Comparison of ENCODE assay signal across 13 mouse cellular contexts in genomic region chr6:86077880-86078279, GRCm38 (mm10). TPM values are rescaled to one million over a fixed set of nuclear protein-coding genes. Genes with fewer than 3 reads are reported as not detected.
A peak's percentile ranks its signal among the peaks of the same experiment; 100 is the strongest.
DNase-seq lines count a peak whose midpoint lies in the region; ATAC-seq and TF ChIP-seq lines count a peak whose summit lies in the region.
"Had no signal": no experiment of that assay in that cellular context is flagged by ENCODE, and none has a peak within 500 bp of the region (broad histone marks: within the 10 kb centered on the region; RNA-seq: fewer than 3 reads in every experiment).

No protein-coding gene starts in this region.

- H3K4me1 ChIP-seq in cortical plate, adult 2 months (ENCODE audit: control insufficient read depth, insufficient read depth, low read length): peaks cover 26% of the 10 kb centered on the region
- H3K4me1 ChIP-seq: lung, embryonic 15.5 days had no signal

- intact Hi-C loops in gastrocnemius, postnatal 36 days (cut with DNase I): no loop called here

- H3K27ac ChIP-seq in layer of hippocampus, adult 2 months: peak overlapping the region; percentile 81
- 0 out of 2 replicates have a peak overlapping the region, but pooled peaks have one; percentile 44 for H3K27ac ChIP-seq in cortical plate, adult 2 months (ENCODE audit: insufficient read depth, low read length)
- H3K27ac ChIP-seq: forebrain, embryonic 12.5 days; lung, embryonic 15.5 days had no signal

- no peak for TF ChIP-seq POLR2A in cortical plate, adult 2 months (IDR thresholded peaks at IDR 0.05; ENCODE audit: extremely low read depth, insufficient read depth, low read length)

- H3K4me3 ChIP-seq in layer of hippocampus, adult 2 months: no peak overlapping the region
- no peak overlapping the region for H3K4me3 ChIP-seq in cortical plate, adult 2 months (ENCODE audit: insufficient read depth, low read length)
- H3K4me3 ChIP-seq: forebrain, embryonic 12.5 days; lung, embryonic 15.5 days had no signal

- no peak for DNase-seq in layer of hippocampus, adult 2 months (ENCODE audit: low spot score in 2 of 2)
- DNase-seq in layer of hippocampus, adult 9-10 months (ENCODE audit: low spot score): no peak
- peak; percentile 86 for DNase-seq in MEL-GATA-1-ER (ENCODE audit: extremely low read depth, low read depth)
- no peak for DNase-seq in gastrocnemius, postnatal 36 days
- no peak for DNase-seq in ovary, postnatal 14 days (ENCODE audit: low spot score)
- DNase-seq: cerebellum, adult 9-11 months; kidney, adult 18-20 months; layer of hippocampus, postnatal 36 days had no signal

- peak; percentile 88 for ATAC-seq in megakaryocyte-erythroid progenitor cell, adult 5-6 weeks (replicated peaks; ENCODE audit: low FRiP score, low TSS enrichment, poor library complexity, severe bottlenecking)

- no peak for TF ChIP-seq CTCF in layer of hippocampus, adult 2 months (conservative IDR thresholded peaks at IDR 0.05)
- no peak for TF ChIP-seq CTCF in cortical plate, adult 2 months (IDR thresholded peaks at IDR 0.05; ENCODE audit: extremely low read depth, insufficient read depth, low read length)

RNA-seq across cellular contexts. Expression of gene Add2, which starts 49.4 kb away (rescaled TPM):
- 100 to 1,000 TPM; 277 to 286 TPM for total RNA-seq in layer of hippocampus, adult 2 months (2021)
- 121 and 124 TPM in 2 replicates for polyA plus RNA-seq in cortical plate, adult 2 months (2012; rRNA removed)
- 109 and 115 TPM in 2 replicates for total RNA-seq in megakaryocyte-erythroid progenitor cell, adult 5-6 weeks (2014; fragmentation: Nextera tagmentation)
- total RNA-seq in megakaryocyte-erythroid progenitor cell, adult 5-6 weeks (2017): 66.5 and 114 TPM in 2 replicates
- under 1 TPM in 1 of 2 experiments, not detected in 1; 0.05 TPM for total RNA-seq in gastrocnemius, postnatal 36 days (2021)
- total RNA-seq: neutrophil, adult 5-6 weeks had no signal

Comparison
In these comparisons a context has a peak if more than half of its experiments do, and no peak if none do; other contexts are left out.
1. RNA of gene Add2, which starts 49.4 kb away (total RNA-seq): 277 to 286 TPM in layer of hippocampus, adult 2 months and 66.5 to 115 TPM in megakaryocyte-erythroid progenitor cell, adult 5-6 weeks; 0.05 TPM in gastrocnemius, postnatal 36 days; every median in the first group is over 10 times any median in the second.